Mouse (Mus musculus) lung, adult 2 months (tissue): ENCODE measurements around the gene Gjb4. TPM values are rescaled to one million over a fixed set of nuclear protein-coding genes. Genes with fewer than 3 reads are reported as not detected.

Experiments
- DNase-seq: peaks from one replicate; pipeline ENCODE4 v3.0.0; 2022
- H3K4me1 ChIP-seq: fragments of 200-500 bp; 2 replicates; pipeline ENCODE4 v1.6.1; 2011; ENCODE audit warnings: low read length; ENCODE audit not compliant: control insufficient read depth, insufficient read depth
- H3K4me3 ChIP-seq: fragments of 200-500 bp; replicated peaks from 2 replicates; pipeline ENCODE3; 2011; ENCODE audit warnings: low read depth, mild to moderate bottlenecking, control low read depth, low read length; ENCODE audit errors: extremely low read depth
- CTCF ChIP-seq: fragments of 200-500 bp; IDR thresholded peaks from 2 replicates; pipeline ENCODE4 v1.5.1; 2011; ENCODE audit warnings: mild to moderate bottlenecking, low read length, control low read depth; ENCODE audit not compliant: insufficient read depth
- POLR2A ChIP-seq: fragments of 200-500 bp; IDR thresholded peaks from 2 replicates; pipeline ENCODE4 v1.6.1; 2011; ENCODE audit warnings: low read depth, mild to moderate bottlenecking, control low read depth, low read length, borderline replicate concordance; ENCODE audit errors: extremely low read depth
- WGBS: fragments of 180-500 bp; shearing (Covaris S2); methylation state at CpG from one replicate; pipeline ENCODE4 v1.1.7; 2018; 5-methylcytosine and 5-hydroxymethylcytosine counted together
- polyA plus RNA-seq: library from polyadenylated mRNA; depleted of rRNA; stranded (reverse); fragments of >200 nt; gene quantifications from 2 replicates; pipeline ENCODE4 v1.2.3, GENCODE M21; 2012; rRNA removed

Gene Gjb4
- polyA plus RNA-seq, 1 experiment = 3.7 TPM

- 51% methylated on average over 4 of the region's 4 CpGs for WGBS
- Histone ChIP-seq H3K4me1 (no peaks in the 10 kb centered on the region), H3K4me3 (no peak overlapping the region)
- no peak for TF ChIP-seq POLR2A
- 0 out of 2 replicates have a peak, but pooled peaks have one; percentile 9 for TF ChIP-seq CTCF
- no peak for DNase-seq
These were observed 36.7 kb downstream of the Gjb4 start for GRCm38 (mm10) chr4:127317143-127317542.

DNA sequence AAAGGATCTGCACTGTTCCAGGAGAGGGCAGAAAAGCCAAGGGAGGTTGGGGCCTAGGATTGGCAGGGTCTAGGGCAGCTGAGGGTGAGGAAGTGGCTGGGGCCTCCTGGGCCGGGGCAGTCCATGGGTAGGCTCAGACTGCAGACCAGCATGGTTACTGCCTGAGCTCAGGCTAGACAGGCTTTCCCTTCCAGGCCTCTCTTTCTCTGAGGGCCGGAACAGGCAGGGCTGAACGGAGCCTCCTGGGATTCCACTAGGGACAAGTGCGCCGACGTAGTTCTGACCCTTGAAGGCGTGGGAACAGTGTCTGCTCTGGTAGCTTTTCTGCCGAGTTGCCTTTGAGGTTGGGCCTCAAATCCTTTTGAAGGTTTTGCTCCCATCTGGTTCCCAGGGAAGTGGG lies 38.1 kb downstream of the Gjb4 start:
- no peak for DNase-seq
- H3K4me3 ChIP-seq = no peak overlapping the region
- H3K4me1 ChIP-seq = no peaks in the 10 kb centered on the region
- TF ChIP-seq POLR2A (no peak), CTCF (no peak)
- WGBS = 75% methylated on average over 8 of the region's 8 CpGs

- DNase-seq = no peak
- 61% methylated on average over 9 of the region's 9 CpGs for WGBS
- TF ChIP-seq POLR2A = no peak
- TF ChIP-seq CTCF = no peak
- Histone ChIP-seq H3K4me3 (no peak overlapping the region), H3K4me1 (no peaks in the 10 kb centered on the region; the same call in 1 of the 2 replicates)
These were observed 39.3 kb downstream of the Gjb4 start for GRCm38 (mm10) chr4:127314585-127314984.

DNA sequence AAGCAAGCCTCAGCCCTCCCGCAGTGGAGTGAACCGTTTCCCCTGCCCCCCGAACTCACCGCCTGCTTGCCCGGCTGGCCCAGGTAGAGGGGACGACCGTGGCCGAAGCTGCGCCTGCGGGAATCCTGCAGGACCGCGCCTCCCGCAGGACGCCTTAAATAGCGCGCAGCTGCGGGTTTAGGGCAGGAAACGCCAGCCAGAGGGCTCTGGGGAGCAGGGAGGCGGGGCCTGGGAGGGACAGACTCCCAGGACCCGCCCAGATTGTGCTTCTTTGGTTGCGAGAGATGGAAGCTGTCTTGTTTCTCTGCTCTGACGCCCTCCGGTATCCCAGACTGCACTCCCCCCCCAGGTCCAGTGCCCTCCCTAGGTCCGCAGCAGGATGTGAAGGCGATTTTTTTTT lies 40.0 kb downstream of the Gjb4 start, which contains the start of gene Gja4:
Gja4 (minus strand) TSS at position 179 of the 400 bp plus-strand sequence.
- peak; percentile 66 for DNase-seq
- TF ChIP-seq CTCF (no peak), POLR2A (peak; percentile 78)
- WGBS = under 1% methylated on average over 25 of the region's 25 CpGs
- Histone ChIP-seq H3K4me1 (no peaks in the 10 kb centered on the region; the same call in 1 of the 2 replicates), H3K4me3 (peak within 1 kb of the TSS; percentile 64)

DNA sequence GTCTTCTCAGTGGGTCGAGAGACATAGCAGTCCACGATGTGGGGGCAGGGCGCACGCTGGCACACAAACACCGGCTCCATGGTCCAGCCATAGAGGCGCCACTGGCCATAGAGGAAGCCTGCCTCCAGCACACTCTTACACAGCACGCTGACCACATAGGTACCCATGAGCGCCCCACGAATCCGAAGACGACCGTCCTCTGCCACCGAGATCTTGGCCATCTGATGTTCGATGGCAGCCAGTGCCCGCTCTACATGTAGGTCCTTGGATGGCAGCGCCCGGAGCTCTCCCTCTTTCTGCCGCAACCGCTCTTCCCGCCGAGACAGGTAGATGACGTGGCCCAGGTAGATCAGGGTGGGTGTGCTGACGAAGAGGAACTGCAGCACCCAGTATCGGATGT lies 41.5 kb downstream of the Gjb4 start:
- no peak for DNase-seq
- TF ChIP-seq CTCF (no peak), POLR2A (no peak)
- peak overlapping the region; percentile 64 for H3K4me3 ChIP-seq
- 56% methylated on average over 24 of the region's 24 CpGs for WGBS
- no peaks in the 10 kb centered on the region; the same call in 1 of the 2 replicates for H3K4me1 ChIP-seq

- H3K4me3 ChIP-seq = peak overlapping the region; percentile 64
- 36% methylated on average over 9 of the region's 9 CpGs for WGBS
These were observed 42.3 kb downstream of the Gjb4 start for GRCm38 (mm10) chr4:127311561-127311960.

DNA sequence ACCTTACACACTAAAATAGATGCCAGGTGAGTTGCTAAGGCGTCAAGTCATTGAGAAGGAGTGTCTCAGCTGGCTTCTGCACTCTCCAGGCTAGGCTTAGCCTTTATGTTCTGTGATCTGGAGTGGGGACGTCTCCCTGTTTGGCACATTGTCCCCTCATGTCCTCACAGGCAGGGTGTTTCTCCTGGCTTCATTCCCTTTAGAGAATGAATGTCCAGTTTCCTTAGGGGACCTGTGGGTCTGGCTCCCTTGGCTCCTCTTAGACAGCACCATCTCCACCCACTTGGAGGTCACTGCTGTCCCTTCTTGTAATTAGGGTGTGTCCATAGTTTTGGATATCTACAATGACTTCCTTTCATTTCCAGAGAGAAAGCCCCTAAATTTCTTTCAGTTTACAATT lies 47.0 kb downstream of the Gjb4 start:
- 42% methylated on average over 2 of the region's 2 CpGs for WGBS
- H3K4me3 ChIP-seq = no peak overlapping the region
- DNase-seq = no peak
- TF ChIP-seq POLR2A (no peak), CTCF (no peak)
- peaks cover 7% of the 10 kb centered on the region for H3K4me1 ChIP-seq

More at GRCm38 (mm10) chr4:127311561-127311960, 42.3 kb downstream of the Gjb4 start:
- H3K4me1 ChIP-seq = peaks cover 3% of the 10 kb centered on the region; the same call in 1 of the 2 replicates
- TF ChIP-seq POLR2A (no peak), CTCF (no peak)
- no peak for DNase-seq

- no peak for DNase-seq
- TF ChIP-seq CTCF (no peak), POLR2A (no peak)
- WGBS = 49% methylated on average over 3 of the region's 3 CpGs
- Histone ChIP-seq H3K4me1 (peaks cover 7% of the 10 kb centered on the region; the same call in 1 of the 2 replicates), H3K4me3 (no peak overlapping the region)
These were observed 50.1 kb downstream of the Gjb4 start for GRCm38 (mm10) chr4:127303796-127304195.

Other genes with a start within 250 kb of the Gjb4 start
- 12.4 and 16.9 TPM in 2 replicates for gene Tmem35b, start 230.4 kb downstream of the Gjb4 start, polyA plus RNA-seq
- 0.25 and 0.54 TPM in 2 replicates for gene Dlgap3, start 184.9 kb downstream of the Gjb4 start, polyA plus RNA-seq
- gene Smim12, start 110.3 kb downstream of the Gjb4 start, polyA plus RNA-seq = 37.4 and 40.0 TPM in 2 replicates
- gene Gja4, start 40.0 kb downstream of the Gjb4 start, polyA plus RNA-seq = 159 and 211 TPM in 2 replicates
- gene Gjb3, start 23.2 kb downstream of the Gjb4 start, polyA plus RNA-seq = 3.1 and 7.3 TPM in 2 replicates
- gene Gjb5, start 4.1 kb upstream of the Gjb4 start, polyA plus RNA-seq = 1.3 and 1.9 TPM in 2 replicates